Mouse (Mus musculus): ENCODE data around the gene Prelid1. TPM values are rescaled to one million over a fixed set of nuclear protein-coding genes. Genes with fewer than 3 reads are reported as not detected.

Prelid1 gene
- polyA plus RNA-seq, 1 experiment from 2014 or later, result 355 TPM

DNA sequence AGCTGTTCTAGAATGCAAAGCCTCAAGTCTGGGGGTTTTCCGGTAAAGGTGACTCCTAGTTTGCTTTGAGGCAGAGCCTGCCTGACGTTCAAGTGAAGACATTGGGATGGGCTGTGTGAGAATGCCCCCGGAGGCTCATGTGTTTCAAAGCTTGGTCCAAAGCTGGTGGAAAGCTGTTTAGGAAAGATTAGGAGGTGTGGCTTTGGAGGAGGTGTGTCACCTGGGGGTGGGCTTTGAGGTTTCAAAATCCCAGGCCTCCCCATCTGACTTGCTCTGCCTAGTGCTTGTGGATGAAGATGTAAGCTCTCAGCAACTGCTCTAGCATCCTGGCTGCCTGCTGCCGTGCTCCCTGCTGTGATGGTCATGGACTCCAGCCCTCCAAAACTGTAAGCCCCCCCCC lies 15.4 kb downstream of the Prelid1 start:
- Histone ChIP-seq H3K27me3 (replicated peaks) (peaks cover 3% of the 10 kb centered on the region), H3K9ac (no peak overlapping the region), H3K36me3 (no peaks in the 10 kb centered on the region), H3K4me2 (no peak overlapping the region), H3K4me1 (peaks cover 15% of the 10 kb centered on the region), H3K9me3 (no peaks in the 10 kb centered on the region), H3K27ac (replicated peaks) (no peak overlapping the region), H3K4me3 (no peak overlapping the region)
- ATAC-seq (ENCODE audit: extremely low read depth, insufficient number of reproducible peaks, low FRiP score, low TSS enrichment), result no peak
- 74% methylated on average over 4 of the region's 4 CpGs for WGBS

DNA sequence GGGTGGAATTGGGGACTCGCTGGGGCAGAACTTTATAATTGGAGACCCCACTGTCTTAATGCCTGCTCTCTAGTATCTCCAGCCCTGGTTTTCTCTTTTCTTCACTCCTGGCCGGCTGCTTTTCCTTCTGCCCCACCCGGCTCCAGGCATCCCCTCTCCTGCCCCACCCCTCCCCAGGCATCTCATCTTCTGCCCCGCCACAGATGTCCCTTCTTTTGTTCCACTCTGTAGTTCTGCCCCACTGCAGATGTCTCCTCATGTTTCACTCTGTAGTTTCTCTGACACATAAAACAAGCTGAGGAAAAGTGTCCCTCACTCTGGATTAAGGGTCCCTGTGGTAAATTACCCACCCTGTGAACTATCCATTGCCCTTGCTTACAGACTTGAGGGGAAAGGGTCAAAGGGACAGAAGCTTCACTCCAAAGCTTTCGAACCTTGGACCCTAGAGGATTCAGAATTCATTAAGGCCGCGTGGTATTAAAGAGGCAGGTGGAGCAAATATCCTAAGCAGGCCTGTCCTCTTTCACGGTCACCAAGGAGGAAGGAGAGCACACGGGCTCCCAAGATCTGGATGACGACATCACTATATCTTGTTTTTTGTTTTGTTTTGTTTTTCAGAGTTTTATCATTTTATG lies 17.2 kb downstream of the Prelid1 start:
- 72% methylated on average over 10 of the region's 10 CpGs for WGBS
- Histone ChIP-seq H3K4me2 (no peak overlapping the region), H3K36me3 (no peaks in the 10 kb centered on the region), H3K9me3 (no peaks in the 10 kb centered on the region), H3K4me1 (peaks cover 7% of the 10 kb centered on the region; the same call in 1 of the 2 replicates), H3K9ac (no peak overlapping the region), H3K4me3 (no peak overlapping the region), H3K27me3 (replicated peaks) (no peaks in the 10 kb centered on the region; the same call in 1 of the 2 replicates), H3K27ac (replicated peaks) (no peak overlapping the region)
- ATAC-seq (ENCODE audit: extremely low read depth, insufficient number of reproducible peaks, low FRiP score, low TSS enrichment), result no peak

DNA sequence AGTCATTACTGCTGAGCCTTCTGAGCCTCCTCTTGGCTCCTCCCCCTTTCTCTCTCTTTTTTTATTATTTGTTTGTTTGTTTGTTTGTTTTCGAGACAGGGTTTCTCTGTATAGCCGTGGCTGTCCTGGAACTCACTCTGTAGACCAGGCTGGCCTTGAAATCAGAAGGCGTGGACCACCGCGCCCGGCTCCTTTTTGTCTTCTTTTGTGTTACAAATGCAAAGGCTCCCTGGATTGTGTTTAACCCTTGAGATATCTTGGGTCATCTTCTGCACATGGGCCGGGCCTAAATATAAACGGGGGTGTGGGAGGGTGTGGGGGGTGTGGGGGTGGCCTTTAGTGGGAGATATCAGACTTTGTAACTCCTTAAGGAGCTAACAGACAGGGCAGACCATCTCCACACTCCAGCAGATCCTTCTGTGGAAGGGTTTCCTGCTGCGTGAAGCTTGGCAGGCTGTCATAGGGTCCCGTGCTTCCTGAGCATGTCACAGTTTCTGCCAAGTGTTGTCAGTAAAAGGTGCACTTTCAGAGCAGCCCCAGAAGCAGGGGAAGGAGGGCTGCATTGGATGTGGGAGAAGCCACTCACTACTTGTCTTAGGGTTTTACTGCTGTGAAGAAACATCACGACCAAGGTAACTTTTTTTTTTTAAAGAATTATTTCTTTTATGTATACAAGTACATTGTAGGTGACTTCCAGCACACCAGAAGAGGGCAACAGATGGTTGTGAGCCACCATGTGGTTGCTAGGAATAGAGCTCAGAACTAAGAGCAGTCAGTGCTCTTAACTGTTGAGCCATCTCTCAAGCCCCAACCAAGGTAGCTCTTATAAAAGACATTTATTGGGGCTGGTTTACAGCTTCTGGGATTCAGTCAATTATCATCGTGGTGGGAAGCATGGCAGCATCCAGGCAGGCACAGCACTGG lies 18.1 kb downstream of the Prelid1 start:
- Histone ChIP-seq H3K27ac (replicated peaks) (no peak overlapping the region), H3K4me2 (no peak overlapping the region), H3K27me3 (replicated peaks) (no peaks in the 10 kb centered on the region; the same call in 1 of the 2 replicates), H3K9ac (no peak overlapping the region), H3K36me3 (0 out of 2 replicates have a peak, but pooled peaks cover under 1% of the 10 kb centered on the region), H3K9me3 (no peaks in the 10 kb centered on the region), H3K4me3 (no peak overlapping the region), H3K4me1 (peaks cover 7% of the 10 kb centered on the region; the same call in 1 of the 2 replicates)
- 59% methylated on average over 12 of the region's 12 CpGs for WGBS
- no peak for ATAC-seq (ENCODE audit: extremely low read depth, insufficient number of reproducible peaks, low FRiP score, low TSS enrichment)

DNA sequence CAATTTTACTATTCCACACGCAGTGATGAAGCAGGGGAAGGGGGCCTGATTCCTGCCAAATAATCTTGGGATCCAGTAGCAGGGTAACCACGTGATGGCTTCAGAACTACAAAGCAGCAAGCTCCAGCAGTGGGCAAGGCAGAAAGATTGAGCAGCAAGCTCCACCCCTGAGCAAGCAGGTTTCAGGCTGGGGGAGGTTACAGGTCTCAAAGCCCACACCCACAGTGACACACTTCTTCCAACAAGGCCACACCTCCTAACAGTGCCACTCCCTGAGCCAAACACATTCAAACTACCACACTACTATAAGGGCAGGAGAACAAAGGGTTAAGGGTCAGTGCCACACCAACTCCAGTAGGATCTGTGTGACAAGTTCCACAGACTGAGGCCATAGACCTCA lies 19.0 kb downstream of the Prelid1 start:
- ATAC-seq (ENCODE audit: extremely low read depth, insufficient number of reproducible peaks, low FRiP score, low TSS enrichment), result no peak
- peaks cover 8% of the 10 kb centered on the region for H3K36me3 ChIP-seq

DNA sequence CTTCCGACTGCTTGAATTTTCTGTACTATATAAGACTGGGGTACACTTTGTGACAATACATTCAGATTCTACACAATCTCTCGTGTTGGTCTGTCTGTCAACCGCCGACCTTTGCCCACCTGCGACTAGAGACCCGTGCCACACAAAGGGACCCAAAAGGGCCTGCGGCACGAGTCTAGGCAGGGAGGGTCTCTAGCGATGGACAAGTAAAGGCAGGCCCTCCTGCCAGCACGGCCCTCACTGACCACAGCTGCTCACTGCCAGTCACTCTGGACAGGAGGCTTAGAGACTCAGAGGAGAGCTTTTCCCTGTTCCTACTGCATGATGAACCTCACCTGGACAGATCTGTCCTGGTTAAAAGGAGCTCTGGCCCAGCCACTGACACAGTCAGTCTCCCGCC lies 22.2 kb downstream of the Prelid1 start:
- Histone ChIP-seq H3K27ac (replicated peaks) (no peak overlapping the region), H3K36me3 (peaks cover 40% of the 10 kb centered on the region), H3K4me1 (peaks cover 7% of the 10 kb centered on the region; the same call in 1 of the 2 replicates), H3K9me3 (no peaks in the 10 kb centered on the region), H3K9ac (no peak overlapping the region), H3K27me3 (replicated peaks) (no peaks in the 10 kb centered on the region), H3K4me2 (no peak overlapping the region), H3K4me3 (no peak overlapping the region)
- ATAC-seq (ENCODE audit: extremely low read depth, insufficient number of reproducible peaks, low FRiP score, low TSS enrichment), result no peak
- 37% methylated on average over 11 of the region's 11 CpGs for whole genome bisulfite sequencing

More for the DNA sequence above, 19.0 kb downstream of the Prelid1 start:
- Histone ChIP-seq H3K27me3 (replicated peaks) (no peaks in the 10 kb centered on the region; the same call in 1 of the 2 replicates), H3K27ac (replicated peaks) (no peak overlapping the region), H3K9me3 (no peaks in the 10 kb centered on the region), H3K4me1 (peaks cover 7% of the 10 kb centered on the region; the same call in 1 of the 2 replicates), H3K9ac (no peak overlapping the region), H3K4me3 (no peak overlapping the region), H3K4me2 (no peak overlapping the region)
- 29% methylated on average over 2 of the region's 2 CpGs for WGBS

DNA sequence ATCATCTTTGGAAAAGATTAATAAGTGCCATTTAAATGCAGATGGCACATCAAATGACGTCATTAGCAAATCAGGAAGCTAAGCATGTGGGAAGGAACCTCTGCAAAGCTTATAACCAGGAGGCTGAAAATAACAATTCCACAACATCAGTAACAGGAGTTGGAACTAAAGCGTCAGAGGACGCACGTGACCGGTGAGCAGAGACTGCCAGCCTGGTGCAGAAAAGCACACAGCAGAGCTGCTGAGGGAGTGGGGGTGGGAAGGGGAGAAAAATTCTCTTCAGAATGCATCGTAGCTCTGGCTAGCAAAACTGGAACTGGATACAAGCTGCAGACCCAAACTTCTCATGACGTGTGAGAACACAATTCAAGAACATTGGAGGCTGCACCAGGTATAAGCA lies 24.0 kb downstream of the Prelid1 start:
- H3K27me3 ChIP-seq (replicated peaks), result no peaks in the 10 kb centered on the region
- H3K4me2 ChIP-seq, result no peak overlapping the region
- WGBS, result 85% methylated on average over 7 of the region's 7 CpGs
- ATAC-seq (ENCODE audit: extremely low read depth, insufficient number of reproducible peaks, low FRiP score, low TSS enrichment), result no peak
- H3K9ac ChIP-seq, result no peak overlapping the region
- peaks cover 58% of the 10 kb centered on the region for H3K36me3 ChIP-seq
- no peaks in the 10 kb centered on the region for H3K4me1 ChIP-seq
- no peak overlapping the region for H3K4me3 ChIP-seq
- H3K9me3 ChIP-seq, result no peaks in the 10 kb centered on the region
- no peak overlapping the region for H3K27ac ChIP-seq (replicated peaks)

DNA sequence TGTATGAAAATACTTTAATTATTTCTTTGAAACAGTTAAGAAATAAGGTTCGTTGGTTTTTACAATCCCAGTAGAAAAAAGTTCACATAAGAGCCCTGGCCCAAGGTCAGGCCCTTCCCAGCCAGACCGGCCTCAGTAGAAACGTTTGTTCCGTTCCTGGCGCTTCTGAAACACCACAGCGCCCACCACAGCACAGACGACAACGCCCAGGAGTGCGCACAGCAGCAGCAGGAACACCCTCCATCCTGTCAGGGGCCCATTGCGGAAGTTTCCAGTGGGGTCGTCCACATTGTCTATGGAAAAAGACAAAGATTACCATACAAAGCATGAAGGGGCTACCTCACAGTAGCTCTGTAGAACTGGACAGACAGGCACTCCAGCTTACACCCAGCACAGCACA lies 26.4 kb downstream of the Prelid1 start:
- no peaks in the 10 kb centered on the region for H3K4me1 ChIP-seq
- 73% methylated on average over 11 of the region's 11 CpGs for WGBS
- no peak for ATAC-seq (ENCODE audit: extremely low read depth, insufficient number of reproducible peaks, low FRiP score, low TSS enrichment)
- H3K4me3 ChIP-seq, result no peak overlapping the region
- peak overlapping the region; percentile 22; the same call in 1 of the 2 replicates for H3K27ac ChIP-seq (replicated peaks)
- no peaks in the 10 kb centered on the region for H3K27me3 ChIP-seq (replicated peaks)
- no peaks in the 10 kb centered on the region for H3K9me3 ChIP-seq
- H3K4me2 ChIP-seq, result no peak overlapping the region
- peaks cover 82% of the 10 kb centered on the region for H3K36me3 ChIP-seq
- H3K9ac ChIP-seq, result no peak overlapping the region

DNA sequence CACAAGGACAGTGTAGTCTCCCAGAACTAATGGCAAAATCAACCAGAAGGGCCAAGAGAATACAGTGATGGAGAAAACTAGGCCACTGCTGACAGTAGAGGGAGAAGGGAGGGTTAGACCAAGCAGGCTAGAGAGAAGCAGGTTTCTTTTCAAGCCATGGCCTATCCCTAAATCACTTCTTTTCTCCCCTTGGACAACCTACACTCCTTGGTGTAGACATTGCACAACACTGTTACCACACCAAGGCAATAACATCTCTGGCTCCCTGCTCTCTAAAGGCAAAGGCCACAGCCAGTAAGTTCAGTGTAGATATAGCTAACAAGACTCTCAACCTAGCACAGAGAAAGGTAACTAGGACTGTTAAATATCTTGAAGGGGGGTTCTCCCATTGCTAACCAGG lies 40.8 kb downstream of the Prelid1 start:
- Histone ChIP-seq H3K4me1 (peaks cover 29% of the 10 kb centered on the region), H3K9me3 (no peaks in the 10 kb centered on the region), H3K36me3 (peaks cover 50% of the 10 kb centered on the region), H3K4me3 (peak overlapping the region; percentile 91), H3K9ac (peak overlapping the region; percentile 95), H3K27me3 (replicated peaks) (peaks cover 14% of the 10 kb centered on the region), H3K27ac (replicated peaks) (no peak overlapping the region), H3K4me2 (peak overlapping the region; percentile 91)
- no peak for ATAC-seq (ENCODE audit: extremely low read depth, insufficient number of reproducible peaks, low FRiP score, low TSS enrichment)

DNA sequence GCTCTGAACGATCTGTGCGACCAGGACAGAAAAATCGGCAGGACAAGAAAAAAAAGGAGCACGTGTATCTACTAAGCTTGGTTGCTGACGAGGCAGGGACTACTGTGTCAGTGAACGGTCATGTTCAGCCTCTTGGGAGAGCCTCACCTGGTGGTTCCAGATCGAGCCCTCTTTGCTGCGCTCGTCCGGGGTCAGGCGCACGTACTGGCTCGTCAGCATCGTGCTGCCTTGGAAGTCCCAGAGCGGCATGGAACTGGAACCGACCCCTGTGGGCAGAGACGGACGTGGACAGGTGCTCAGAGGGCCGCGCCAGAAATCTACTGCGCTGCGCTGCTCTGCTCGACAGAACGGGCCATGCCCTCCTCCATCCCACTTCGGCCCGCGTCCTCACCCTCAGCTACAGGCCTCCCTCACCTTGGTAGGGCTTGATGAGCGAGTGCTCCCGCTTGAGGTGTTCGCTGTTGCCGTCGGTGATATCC lies 41.7 kb downstream of the Prelid1 start:
- peaks cover 41% of the 10 kb centered on the region for H3K36me3 ChIP-seq
- peak overlapping the region; percentile 91 for H3K4me3 ChIP-seq
- H3K4me1 ChIP-seq, result peaks cover 29% of the 10 kb centered on the region
- peaks cover 17% of the 10 kb centered on the region for H3K27me3 ChIP-seq (replicated peaks)
- no peaks in the 10 kb centered on the region for H3K9me3 ChIP-seq
- H3K4me2 ChIP-seq, result peak overlapping the region; percentile 91
- peak overlapping the region; percentile 95 for H3K9ac ChIP-seq
- 0 out of 2 replicates have a peak, but pooled peaks have one; percentile 7 for ATAC-seq (ENCODE audit: extremely low read depth, insufficient number of reproducible peaks, low FRiP score, low TSS enrichment)
- under 1% methylated on average over 32 of the region's 32 CpGs for WGBS
- H3K27ac ChIP-seq (replicated peaks), result peak overlapping the region; percentile 91

DNA sequence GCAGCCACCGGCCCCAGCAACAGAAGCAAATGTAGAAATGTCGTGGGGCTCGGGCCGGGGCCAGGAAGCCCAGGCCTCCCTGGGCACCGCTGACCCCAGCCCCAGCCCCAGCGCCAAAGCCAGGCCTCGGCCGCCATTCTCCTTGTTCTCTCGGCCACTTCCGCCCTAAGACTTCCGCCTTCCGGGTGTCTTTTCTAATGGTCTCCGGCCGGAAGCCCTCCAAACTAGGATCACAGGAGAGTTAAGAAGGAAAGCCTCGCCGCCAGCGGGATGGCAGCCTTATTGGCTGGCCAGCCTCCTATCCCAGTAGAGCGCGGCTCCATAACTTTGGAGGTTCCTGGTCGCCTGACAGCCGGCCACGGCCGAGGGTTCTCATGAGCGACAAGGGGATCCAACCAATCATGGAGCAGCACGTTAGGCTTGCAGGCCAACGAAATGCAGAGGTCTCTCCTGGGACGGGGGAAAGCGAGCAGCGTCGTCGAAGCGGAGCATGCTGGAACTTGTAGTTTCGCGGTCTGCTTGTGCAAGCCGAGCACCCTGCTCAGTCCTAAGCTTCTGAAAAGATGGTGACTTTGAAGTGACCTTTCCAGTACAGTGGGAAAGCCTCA lies 42.3 kb downstream of the Prelid1 start, which contains the start of gene Lman2:
TSS of gene Lman2 (minus strand) at position 331 of the 608 bp plus-strand sequence.
- ATAC-seq (ENCODE audit: extremely low read depth, insufficient number of reproducible peaks, low FRiP score, low TSS enrichment), result peak; percentile 95
- no peaks in the 10 kb centered on the region for H3K9me3 ChIP-seq
- H3K4me1 ChIP-seq, result peaks cover 29% of the 10 kb centered on the region
- H3K4me3 ChIP-seq, result peak within 1 kb of the TSS; percentile 91
- peaks cover 22% of the 10 kb centered on the region for H3K27me3 ChIP-seq (replicated peaks)
- peak within 1 kb of the TSS; percentile 95 for H3K9ac ChIP-seq
- WGBS, result 1% methylated on average over 35 of the region's 35 CpGs
- peaks cover 36% of the 10 kb centered on the region for H3K36me3 ChIP-seq
- peak within 1 kb of the TSS; percentile 91 for H3K27ac ChIP-seq (replicated peaks)
- H3K4me2 ChIP-seq, result peak within 1 kb of the TSS; percentile 91

DNA sequence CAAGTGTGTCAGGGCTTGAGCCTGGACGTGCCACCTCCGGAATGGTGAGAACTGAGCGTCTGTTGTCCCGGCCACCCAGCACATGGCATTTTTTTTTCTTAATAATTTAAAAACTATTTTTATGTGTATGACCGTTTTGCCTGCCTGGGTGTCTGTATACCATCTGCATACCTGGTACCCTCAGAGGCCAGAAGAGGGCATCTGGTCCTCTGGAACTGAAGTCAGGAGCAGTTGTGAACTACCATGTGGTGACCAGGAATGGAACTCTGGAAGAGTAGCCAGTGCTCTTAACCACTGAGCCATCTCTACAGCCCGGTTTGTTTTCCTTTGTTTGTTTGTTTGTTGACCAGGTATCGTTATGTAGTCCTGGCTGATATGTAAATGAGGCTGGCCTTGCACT lies 48.1 kb downstream of the Prelid1 start:
- ATAC-seq (ENCODE audit: extremely low read depth, insufficient number of reproducible peaks, low FRiP score, low TSS enrichment), result no peak
- no peaks in the 10 kb centered on the region for H3K9me3 ChIP-seq
- H3K4me2 ChIP-seq, result no peak overlapping the region
- H3K4me3 ChIP-seq, result no peak overlapping the region
- H3K27ac ChIP-seq (replicated peaks), result no peak overlapping the region
- no peaks in the 10 kb centered on the region for H3K36me3 ChIP-seq
- 71% methylated on average over 7 of the region's 7 CpGs for WGBS
- no peak overlapping the region for H3K9ac ChIP-seq
- peaks cover 10% of the 10 kb centered on the region; the same call in 1 of the 2 replicates for H3K4me1 ChIP-seq
- peaks cover 70% of the 10 kb centered on the region for H3K27me3 ChIP-seq (replicated peaks)
